Mouse (Mus musculus) limb, embryonic 11.5 days (tissue): ENCODE data around the gene Plekhm3. TPM values are rescaled to one million over a fixed set of nuclear protein-coding genes. Genes with fewer than 3 reads are reported as not detected.

ENCODE experiments used
- ATAC-seq: fragments of 200-750 bp; cut with Nextera tagmentation; 2 replicates; pipeline ENCODE4 v1.8.0; 2017; ENCODE audit warnings: low read depth; ENCODE audit not compliant: insufficient number of reproducible peaks, low FRiP score, low TSS enrichment
- DNase-seq: peaks from one replicate; pipeline ENCODE4 v3.0.0-alpha.2; 2015; ENCODE audit warnings: low spot score
- H3K27ac ChIP-seq: fragments of 300-500 bp; sonication (generic); replicated peaks from 2 replicates; pipeline ENCODE4 v1.5.1; 2014; ENCODE audit warnings: low read depth, mild to moderate bottlenecking, low read length
- H3K27me3 ChIP-seq: fragments of 300-500 bp; sonication (generic); 2 replicates; pipeline ENCODE4 v1.6.1; 2014; ENCODE audit warnings: mild to moderate bottlenecking, low read length, mixed read lengths; ENCODE audit not compliant: control insufficient read depth, insufficient read depth
- H3K36me3 ChIP-seq: fragments of 300-500 bp; sonication (generic); 2 replicates; pipeline ENCODE4 v1.6.1; 2014; ENCODE audit warnings: mild to moderate bottlenecking, low read length, moderate library complexity, mixed read lengths; ENCODE audit not compliant: control insufficient read depth, insufficient read depth
- H3K4me1 ChIP-seq: fragments of 300-500 bp; sonication (generic); 2 replicates; pipeline ENCODE4 v1.6.1; 2014; ENCODE audit warnings: low read length, mixed read lengths; ENCODE audit not compliant: control insufficient read depth, insufficient read depth
- H3K4me2 ChIP-seq: fragments of 300-500 bp; sonication (generic); 2 replicates; pipeline ENCODE4 v1.6.1; 2014; ENCODE audit warnings: low read depth, mild to moderate bottlenecking, moderate library complexity; ENCODE audit not compliant: severe bottlenecking
- H3K4me3 ChIP-seq: fragments of 300-500 bp; sonication (generic); 2 replicates; pipeline ENCODE4 v1.5.1; 2014; ENCODE audit warnings: low read depth, low read length
- H3K9ac ChIP-seq: fragments of 300-500 bp; sonication (generic); 2 replicates; pipeline ENCODE4 v1.6.1; 2014; ENCODE audit warnings: mild to moderate bottlenecking, low read length
- H3K9me3 ChIP-seq: fragments of 300-500 bp; sonication (generic); 2 replicates; pipeline ENCODE4 v1.6.1; 2016; ENCODE audit warnings: low read length; ENCODE audit not compliant: control insufficient read depth
- WGBS: fragments of 180-500 bp; shearing (Covaris S2); extraction: QIAGEN DNeasy Blood & Tissue Kit; methylation state at CpG from one replicate; pipeline ENCODE4 v1.1.7; 2014; 5-methylcytosine and 5-hydroxymethylcytosine counted together
- polyA plus RNA-seq: library from polyadenylated mRNA; unstranded; fragments of >200 nt; fragmentation: Nextera tagmentation; extraction: Ambion mirVana; gene quantifications from 2 replicates; pipeline ENCODE4 v1.2.1, GENCODE M21; 2014

Plekhm3 gene
- polyA plus RNA-seq, 1 experiment from 2014 or later: 7.8 TPM

DNA sequence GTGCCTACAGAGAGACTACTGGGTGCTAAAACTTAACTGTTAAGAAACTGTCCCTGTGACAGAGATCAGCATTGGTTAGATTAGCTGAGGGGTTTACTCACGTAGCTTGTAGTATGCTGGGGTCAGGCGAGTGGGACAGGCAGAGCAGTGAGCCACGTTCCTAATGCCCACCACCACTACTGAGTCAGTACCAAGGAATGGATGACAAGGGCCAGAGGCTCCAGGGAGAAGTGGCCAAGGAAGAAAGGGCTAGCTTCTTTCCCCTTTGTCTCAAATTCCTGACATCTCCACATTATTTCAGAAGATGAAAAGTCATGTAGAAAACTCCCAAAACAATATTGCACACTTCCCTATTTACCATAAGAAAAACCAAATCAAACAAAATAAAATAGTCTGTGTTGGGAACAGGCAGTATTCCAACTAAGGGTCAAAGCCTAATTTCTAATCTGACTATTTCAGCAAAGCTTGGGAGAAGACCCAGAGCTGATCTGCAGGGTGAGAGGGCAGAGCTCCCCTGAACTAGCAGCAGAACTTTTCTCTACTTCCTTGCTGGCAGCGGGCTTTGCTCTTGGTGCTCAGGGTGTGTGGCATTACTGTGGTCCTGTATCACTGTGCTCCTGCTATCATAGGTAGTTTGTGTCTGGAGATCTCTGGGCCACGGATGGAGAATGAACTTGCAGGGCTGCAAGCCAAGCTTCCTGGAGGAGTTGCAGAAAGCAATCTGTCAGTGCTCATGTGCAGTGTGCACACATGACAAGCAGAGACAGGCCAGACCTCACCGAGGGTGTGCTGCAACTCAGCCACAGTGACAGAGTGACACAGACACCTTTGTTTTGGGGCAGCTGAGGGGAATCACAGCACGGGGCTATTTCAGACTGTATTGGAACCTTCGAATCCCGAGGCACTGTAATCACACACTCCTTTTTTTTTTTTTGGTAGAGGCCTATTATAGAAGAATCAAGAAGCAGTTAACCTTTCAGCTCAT, 165.5 kb downstream of the Plekhm3 start:
- ATAC-seq: no peak
- Histone ChIP-seq H3K9me3 (no peaks in the 10 kb centered on the region), H3K27me3 (no peaks in the 10 kb centered on the region), H3K4me1 (0 out of 2 replicates have a peak, but pooled peaks cover 4% of the 10 kb centered on the region), H3K9ac (no peak overlapping the region), H3K27ac (0 out of 2 replicates have a peak overlapping the region, but pooled peaks have one; percentile 30), H3K36me3 (no peaks in the 10 kb centered on the region), H3K4me2 (no peak overlapping the region), H3K4me3 (no peak overlapping the region)
- WGBS: 73% methylated on average over 9 of the region's 9 CpGs
- DNase-seq: no peak

DNA sequence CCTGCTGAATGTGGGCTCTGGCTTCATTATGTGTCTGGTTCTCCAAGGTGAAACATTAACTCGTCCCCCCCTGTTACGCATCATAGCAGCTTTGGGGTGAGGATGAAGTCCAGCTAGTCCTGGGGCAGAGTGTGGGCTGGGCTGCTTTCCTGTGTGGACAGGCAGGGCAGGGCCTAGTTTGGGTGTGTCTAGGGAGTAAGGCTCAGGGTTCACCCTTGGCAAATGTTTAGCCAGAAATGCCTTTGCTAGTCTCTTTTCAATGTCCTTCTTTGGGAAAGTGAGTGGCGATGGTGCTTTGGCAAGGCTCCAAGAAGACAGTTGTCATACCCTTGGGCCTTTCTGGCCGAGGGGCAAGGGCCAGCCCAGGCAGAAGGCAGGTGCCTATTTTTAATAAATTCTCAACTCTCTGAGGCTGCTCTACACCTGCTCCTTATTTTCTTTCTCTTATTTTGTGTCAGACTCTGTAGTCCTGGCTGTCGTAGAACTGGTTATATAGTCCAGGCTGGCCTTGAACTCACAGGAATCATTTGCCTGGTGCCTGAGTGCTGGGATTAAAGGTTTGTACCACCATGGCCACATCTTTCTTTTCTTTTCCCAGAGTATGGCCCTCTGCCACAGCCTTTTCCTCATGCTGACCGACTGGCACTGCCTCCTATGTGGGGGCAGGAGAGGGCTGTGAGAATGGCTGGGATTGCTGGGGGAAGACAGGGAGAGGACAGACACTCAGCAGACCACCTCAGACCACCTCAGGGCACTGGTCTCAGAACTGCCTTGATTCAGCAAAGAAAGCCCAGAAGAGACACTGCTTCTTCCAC, 168.7 kb downstream of the Plekhm3 start:
- no peaks in the 10 kb centered on the region for H3K36me3 ChIP-seq
- no peak overlapping the region for H3K4me3 ChIP-seq
- H3K4me2 ChIP-seq: no peak overlapping the region
- no peaks in the 10 kb centered on the region for H3K9me3 ChIP-seq
- ATAC-seq (no peak), DNase-seq (no peak)
- H3K9ac ChIP-seq: no peak overlapping the region
- WGBS: 80% methylated on average over 6 of the region's 6 CpGs
- no peaks in the 10 kb centered on the region for H3K27me3 ChIP-seq
- 0 out of 2 replicates have a peak, but pooled peaks cover 4% of the 10 kb centered on the region for H3K4me1 ChIP-seq
- no peak overlapping the region for H3K27ac ChIP-seq

DNA sequence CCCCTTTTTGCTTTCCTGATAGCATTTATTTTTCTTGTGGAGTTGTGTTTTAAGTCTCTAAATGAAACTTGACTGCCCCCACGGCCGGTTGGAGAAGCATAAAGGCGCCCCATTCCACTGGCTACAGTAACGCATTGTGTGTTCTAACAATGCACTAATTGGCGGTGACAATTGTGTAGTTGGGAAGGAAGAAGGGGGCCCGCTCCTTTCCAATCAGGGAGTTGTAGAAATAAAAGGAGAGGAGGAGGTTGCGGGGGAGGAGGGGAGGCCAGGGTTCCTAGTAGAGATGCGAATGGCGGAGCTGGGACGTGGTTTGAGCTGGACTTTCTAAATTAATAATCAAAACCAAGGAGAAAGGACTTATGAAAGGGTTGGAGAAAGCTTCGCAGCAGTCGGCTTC, 176.8 kb downstream of the Plekhm3 start:
- Histone ChIP-seq H3K36me3 (no peaks in the 10 kb centered on the region), H3K27ac (no peak overlapping the region), H3K9ac (no peak overlapping the region), H3K4me1 (no peaks in the 10 kb centered on the region), H3K4me3 (no peak overlapping the region), H3K9me3 (no peaks in the 10 kb centered on the region), H3K4me2 (no peak overlapping the region), H3K27me3 (no peaks in the 10 kb centered on the region)
- no peak for ATAC-seq
- 85% methylated on average over 12 of the region's 12 CpGs for WGBS
- no peak for DNase-seq

DNA sequence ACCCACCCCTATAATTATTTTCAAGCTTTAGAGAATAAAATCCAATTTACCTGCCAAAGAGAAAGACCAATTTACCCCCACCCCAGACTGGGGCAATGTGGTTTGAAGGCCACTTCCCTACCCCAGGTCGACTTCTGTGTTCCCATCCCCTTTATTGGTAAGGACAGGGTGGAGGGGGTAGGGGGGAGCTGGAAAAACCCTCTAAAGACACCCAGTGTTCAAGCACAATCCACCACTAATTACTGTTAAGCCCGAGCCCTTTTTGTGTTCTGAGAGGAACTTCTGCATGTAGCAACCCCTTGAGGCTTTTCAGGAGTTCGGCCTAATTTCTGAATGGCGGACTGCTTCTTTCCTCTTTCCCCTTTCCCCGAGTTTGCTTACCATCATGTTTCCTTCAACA, 177.2 kb downstream of the Plekhm3 start:
- Histone ChIP-seq H3K4me2 (no peak overlapping the region), H3K4me3 (no peak overlapping the region), H3K4me1 (no peaks in the 10 kb centered on the region), H3K9me3 (no peaks in the 10 kb centered on the region), H3K36me3 (no peaks in the 10 kb centered on the region), H3K27ac (no peak overlapping the region), H3K9ac (no peak overlapping the region), H3K27me3 (no peaks in the 10 kb centered on the region)
- DNase-seq (no peak), ATAC-seq (no peak)
- whole genome bisulfite sequencing: 73% methylated on average over 5 of the region's 5 CpGs

DNA sequence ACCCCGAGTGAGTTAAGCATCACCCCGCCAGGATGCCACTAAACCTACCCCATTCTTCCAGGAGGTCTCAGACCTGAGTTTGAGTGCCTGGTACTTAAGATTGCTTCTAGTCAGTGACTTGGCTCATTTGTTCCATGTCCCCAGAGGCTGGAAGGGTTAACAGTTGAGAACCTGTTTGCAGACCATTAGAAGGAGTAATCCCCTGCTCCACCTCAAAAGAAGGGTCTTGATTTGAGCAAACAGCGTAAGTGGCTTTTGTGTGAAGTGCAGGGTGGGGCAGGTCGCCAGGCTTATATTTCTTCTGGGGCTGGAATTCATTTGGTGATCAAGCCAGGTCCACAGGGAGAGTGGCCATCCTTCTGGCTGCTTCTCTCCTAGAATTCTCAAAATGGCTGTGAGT, 183.3 kb downstream of the Plekhm3 start:
- ATAC-seq (no peak), DNase-seq (no peak)
- Histone ChIP-seq H3K27me3 (no peaks in the 10 kb centered on the region), H3K4me3 (no peak overlapping the region), H3K9me3 (no peaks in the 10 kb centered on the region), H3K27ac (no peak overlapping the region), H3K4me2 (no peak overlapping the region), H3K9ac (no peak overlapping the region), H3K36me3 (no peaks in the 10 kb centered on the region), H3K4me1 (no peaks in the 10 kb centered on the region)
- 80% methylated on average over 4 of the region's 4 CpGs for WGBS

DNA sequence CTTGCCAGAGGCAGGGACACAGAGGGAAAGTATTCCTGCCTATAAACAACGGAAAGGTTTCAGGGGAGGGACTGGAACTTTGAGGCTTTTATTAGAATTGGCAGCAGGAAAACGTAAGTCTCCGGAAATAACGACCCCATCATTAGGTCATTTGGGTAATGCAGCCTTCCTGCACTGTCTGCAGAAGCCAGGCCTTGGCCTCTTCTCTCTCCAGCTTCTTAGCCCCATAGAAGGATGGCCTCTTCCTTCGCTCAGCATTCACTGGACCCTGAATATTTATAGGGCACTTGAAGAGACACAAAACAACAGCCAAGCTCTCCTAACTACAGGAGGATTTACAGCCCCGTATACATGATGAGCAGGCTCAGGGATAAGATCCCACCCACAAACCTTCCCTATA, 186.5 kb downstream of the Plekhm3 start:
- no peak overlapping the region for H3K27ac ChIP-seq
- H3K4me3 ChIP-seq: no peak overlapping the region
- no peaks in the 10 kb centered on the region for H3K9me3 ChIP-seq
- no peak overlapping the region for H3K9ac ChIP-seq
- H3K4me2 ChIP-seq: no peak overlapping the region
- no peaks in the 10 kb centered on the region for H3K36me3 ChIP-seq
- H3K4me1 ChIP-seq: no peaks in the 10 kb centered on the region
- WGBS: 26% methylated on average over 6 of the region's 6 CpGs
- ATAC-seq (no peak), DNase-seq (no peak)
- H3K27me3 ChIP-seq: no peaks in the 10 kb centered on the region

DNA sequence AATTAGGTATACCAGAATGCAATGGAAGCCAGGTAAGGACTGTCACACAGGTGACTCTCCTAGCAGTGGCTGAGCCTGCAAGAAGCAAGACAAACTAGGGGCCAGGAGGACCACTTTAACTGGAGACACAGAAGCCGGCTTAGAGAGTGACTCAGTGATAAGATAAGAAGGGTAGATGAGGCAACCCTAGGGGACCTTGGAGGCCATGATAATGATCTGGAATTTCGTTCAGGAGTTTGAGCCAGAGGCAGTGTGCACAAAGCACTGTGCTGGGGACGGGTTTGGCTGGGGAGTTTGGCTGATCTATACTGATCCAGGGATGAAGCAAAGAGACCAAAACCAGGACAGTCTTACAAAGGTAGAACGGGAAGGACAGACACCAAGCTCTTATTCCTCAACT, 195.0 kb downstream of the Plekhm3 start:
- H3K27ac ChIP-seq: no peak overlapping the region
- H3K27me3 ChIP-seq: no peaks in the 10 kb centered on the region
- no peak overlapping the region for H3K9ac ChIP-seq
- no peak overlapping the region for H3K4me2 ChIP-seq
- H3K4me1 ChIP-seq: no peaks in the 10 kb centered on the region
- no peaks in the 10 kb centered on the region for H3K9me3 ChIP-seq
- DNase-seq (no peak), ATAC-seq (no peak)
- WGBS: 78% methylated on average over 4 of the region's 4 CpGs
- H3K4me3 ChIP-seq: no peak overlapping the region
- H3K36me3 ChIP-seq: no peaks in the 10 kb centered on the region

DNA sequence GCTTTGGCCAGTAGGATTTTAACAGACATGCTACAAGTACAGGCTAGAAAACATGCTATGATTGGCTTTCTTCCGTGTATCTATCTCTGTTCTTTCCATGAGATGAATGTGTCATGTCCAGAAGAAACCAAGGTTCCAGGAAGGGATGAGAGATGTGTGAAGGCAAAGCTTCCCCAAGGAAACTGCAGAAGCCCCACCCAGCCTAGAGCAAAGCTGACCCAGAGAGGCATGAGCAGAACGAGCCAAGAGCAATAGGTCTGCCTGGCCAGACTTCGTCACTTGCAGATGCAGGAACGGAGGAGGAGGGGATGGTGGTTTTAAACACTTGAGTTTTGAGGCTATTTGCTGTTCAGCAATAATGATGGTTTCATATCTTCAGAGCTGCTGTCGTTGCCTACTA, 198.9 kb downstream of the Plekhm3 start:
- no peak overlapping the region for H3K4me2 ChIP-seq
- no peak overlapping the region for H3K9ac ChIP-seq
- DNase-seq (no peak), ATAC-seq (no peak)
- 84% methylated on average over 5 of the region's 5 CpGs for WGBS
- H3K9me3 ChIP-seq: no peaks in the 10 kb centered on the region
- H3K27me3 ChIP-seq: no peaks in the 10 kb centered on the region
- H3K27ac ChIP-seq: no peak overlapping the region
- H3K36me3 ChIP-seq: no peaks in the 10 kb centered on the region
- H3K4me1 ChIP-seq: no peaks in the 10 kb centered on the region
- no peak overlapping the region for H3K4me3 ChIP-seq
